Mouse (Mus musculus): Measurements from ENCODE around the gene Stpg2.
"Not testable (repeated sequence)": the region's sequence is repeated elsewhere in the genome, so short reads cannot be mapped to it uniquely, and the experiment has no call there.

Gene Stpg2

GRCm38 (mm10) chr3:139419142-139419541, 213.6 kb downstream of the Stpg2 start:
- no peak for DNase-seq (ENCODE audit: low read depth, low spot score)

- DNase-seq (ENCODE audit: low read depth, low spot score): no peak
Measured at GRCm38 (mm10) chr3:139442170-139442569, 236.7 kb downstream of the Stpg2 start.

- DNase-seq (ENCODE audit: low read depth, low spot score): no peak
Measured at GRCm38 (mm10) chr3:139495939-139496338, 290.4 kb downstream of the Stpg2 start.

GRCm38 (mm10) chr3:139502216-139502615, 296.7 kb downstream of the Stpg2 start:
- DNase-seq (ENCODE audit: low read depth, low spot score): no peak

GRCm38 (mm10) chr3:139509275-139509985, 303.9 kb downstream of the Stpg2 start:
- no peak for DNase-seq (ENCODE audit: low read depth, low spot score)

GRCm38 (mm10) chr3:139578496-139578895, 373.0 kb downstream of the Stpg2 start:
- DNase-seq (ENCODE audit: low read depth, low spot score): no peak

- no peak for DNase-seq (ENCODE audit: low read depth, low spot score)
Measured at GRCm38 (mm10) chr3:139581298-139581697, 375.8 kb downstream of the Stpg2 start.

- DNase-seq (ENCODE audit: low read depth, low spot score): no peak
Measured at GRCm38 (mm10) chr3:139599508-139599907, 394.0 kb downstream of the Stpg2 start.

- DNase-seq (ENCODE audit: low read depth, low spot score): not testable (repeated sequence)
Measured at GRCm38 (mm10) chr3:139608267-139608666, 402.8 kb downstream of the Stpg2 start.

GRCm38 (mm10) chr3:139614641-139615040, 409.1 kb downstream of the Stpg2 start:
- no peak for DNase-seq (ENCODE audit: low read depth, low spot score)

GRCm38 (mm10) chr3:139615791-139616190, 410.3 kb downstream of the Stpg2 start:
- no peak for DNase-seq (ENCODE audit: low read depth, low spot score)

GRCm38 (mm10) chr3:139637887-139638286, 432.4 kb downstream of the Stpg2 start:
- DNase-seq (ENCODE audit: low read depth, low spot score): no peak

GRCm38 (mm10) chr3:139651505-139651904, 446.0 kb downstream of the Stpg2 start:
- no peak for DNase-seq (ENCODE audit: low read depth, low spot score)

- no peak for DNase-seq (ENCODE audit: low read depth, low spot score)
Measured at GRCm38 (mm10) chr3:139659416-139659815, 453.9 kb downstream of the Stpg2 start.

- no peak for DNase-seq (ENCODE audit: low read depth, low spot score)
Measured at GRCm38 (mm10) chr3:139662241-139662640, 456.7 kb downstream of the Stpg2 start.

- DNase-seq (ENCODE audit: low read depth, low spot score): no peak
Measured at GRCm38 (mm10) chr3:139663712-139664245, 458.3 kb downstream of the Stpg2 start.

- DNase-seq (ENCODE audit: low read depth, low spot score): no peak
Measured at GRCm38 (mm10) chr3:139665047-139665446, 459.6 kb downstream of the Stpg2 start.

GRCm38 (mm10) chr3:139676192-139676591, 470.7 kb downstream of the Stpg2 start:
- no peak for DNase-seq (ENCODE audit: low read depth, low spot score)

- DNase-seq (ENCODE audit: low read depth, low spot score): no peak
Measured at GRCm38 (mm10) chr3:139676723-139677122, 471.2 kb downstream of the Stpg2 start.

GRCm38 (mm10) chr3:139704238-139704637, 498.7 kb downstream of the Stpg2 start:
- not testable (repeated sequence) for DNase-seq (ENCODE audit: low read depth, low spot score)

GRCm38 (mm10) chr3:139707396-139707795, 501.9 kb downstream of the Stpg2 start:
- not testable (repeated sequence) for DNase-seq (ENCODE audit: low read depth, low spot score)

- DNase-seq (ENCODE audit: low read depth, low spot score): no peak
Measured at GRCm38 (mm10) chr3:139709794-139710193, 504.3 kb downstream of the Stpg2 start.

GRCm38 (mm10) chr3:139728751-139729150, 523.3 kb downstream of the Stpg2 start:
- DNase-seq (ENCODE audit: low read depth, low spot score): no peak

Data from WW6 (cell line).